ENCODE assay signal across 13 mouse cellular contexts in the genomic region with DNA sequence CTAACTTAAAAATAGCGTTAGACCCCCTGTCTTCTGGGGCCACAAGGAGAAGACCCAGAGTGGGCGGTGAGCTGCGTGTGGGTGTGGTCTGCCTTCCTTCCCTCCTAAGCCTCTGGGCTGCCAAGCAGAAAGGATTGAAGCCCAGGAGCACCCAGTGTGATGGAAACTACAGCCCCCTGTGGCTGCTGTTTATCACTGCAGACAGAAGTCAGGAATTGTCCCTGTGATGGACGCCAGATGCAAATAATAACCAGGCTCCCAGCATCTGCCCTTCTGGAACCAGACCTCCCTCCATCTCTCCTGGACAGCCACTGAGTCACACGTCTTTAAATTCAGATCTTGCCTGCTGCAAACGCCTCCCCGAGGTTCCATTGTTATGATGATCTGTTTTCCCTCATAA.
DNase-seq lines count a peak whose midpoint lies in the region; ATAC-seq and TF ChIP-seq lines count a peak whose summit lies in the region.
"Had no signal": no experiment of that assay in that cellular context is flagged by ENCODE, and none has a peak within 500 bp of the region (broad histone marks: within the 10 kb centered on the region; RNA-seq: fewer than 3 reads in every experiment).

No protein-coding gene starts in this region.

- no peaks in the 10 kb centered on the region for H3K9me3 ChIP-seq in embryonic facial prominence, embryonic 14.5 days (ENCODE audit: control insufficient read depth, low read length)
- H3K9me3 ChIP-seq: midbrain, embryonic 12.5 days had no signal

- DNase-seq in gastrocnemius, adult 2 months = no peak
- DNase-seq in gastrocnemius, postnatal 10 days = no peak
- DNase-seq in lung, adult 2 months = no peak
- DNase-seq in lung, adult 18-20 months = no peak
- DNase-seq in embryonic facial prominence, embryonic 14.5 days (ENCODE audit: low spot score) = no peak
- DNase-seq in splenic B cell, adult 2 months (ENCODE audit: low read depth, low spot score) = peak; percentile 27
- DNase-seq in right cerebral cortex, postnatal 36 days (ENCODE audit: low spot score in 2 of 2) = no peak
- DNase-seq in layer of hippocampus, adult 8-10 months (ENCODE audit: low spot score in 2 of 2) = no peak
- DNase-seq: cerebellum, adult 2 months; kidney, postnatal 10 days; thymus, adult 18-20 months had no signal

- H3K4me3 ChIP-seq in gastrocnemius, adult 2 months = no peak overlapping the region
- no peak overlapping the region for H3K4me3 ChIP-seq in lung, adult 2 months (replicated peaks; ENCODE audit: extremely low read depth, low read depth, low read length)
- H3K4me3 ChIP-seq in embryonic facial prominence, embryonic 14.5 days (ENCODE audit: low read depth, low read length) = no peak overlapping the region
- H3K4me3 ChIP-seq: midbrain, embryonic 12.5 days had no signal

- peak; percentile 28; the same call in 1 of the 2 replicates for TF ChIP-seq CTCF in gastrocnemius, adult 2 months (IDR thresholded peaks at IDR 0.05)
- TF ChIP-seq CTCF in lung, adult 2 months (IDR thresholded peaks at IDR 0.05; ENCODE audit: insufficient read depth, low read length) = peak; percentile 9; the same call in 1 of the 2 replicates

- H3K27ac ChIP-seq in gastrocnemius, adult 2 months = peak overlapping the region; percentile 35; the same call in 1 of the 2 replicates
- peak overlapping the region; percentile 56; the same call in 1 of the 2 replicates for H3K27ac ChIP-seq in embryonic facial prominence, embryonic 14.5 days (replicated peaks; ENCODE audit: low read depth, low read length)
- H3K27ac ChIP-seq: midbrain, embryonic 12.5 days had no signal

- no peak for TF ChIP-seq POLR2A in lung, adult 2 months (IDR thresholded peaks at IDR 0.05; ENCODE audit: borderline replicate concordance, extremely low read depth, low read depth, low read length)

- intact Hi-C loops in gastrocnemius, adult 2 months (cut with DNase I) = no loop called here

- H3K36me3 ChIP-seq in embryonic facial prominence, embryonic 14.5 days (ENCODE audit: control insufficient read depth, insufficient read depth, low read length) = peaks cover 17% of the 10 kb centered on the region
- H3K36me3 ChIP-seq in splenic B cell, adult 2 months (ENCODE audit: control insufficient read depth, insufficient read depth, low read length, poor library complexity, severe bottlenecking) = no peaks in the 10 kb centered on the region
- H3K36me3 ChIP-seq: midbrain, embryonic 12.5 days had no signal

- no peak overlapping the region for H3K4me2 ChIP-seq in embryonic facial prominence, embryonic 14.5 days (ENCODE audit: low read depth, low read length)
- H3K4me2 ChIP-seq: midbrain, embryonic 12.5 days had no signal

- 40% methylated on average over 7 of the region's 7 CpGs for WGBS in lung, adult 2 months
- 25% methylated on average over 7 of the region's 7 CpGs for WGBS in embryonic facial prominence, embryonic 14.5 days

- no peaks in the 10 kb centered on the region for H3K27me3 ChIP-seq in embryonic facial prominence, embryonic 14.5 days (replicated peaks; ENCODE audit: control insufficient read depth, insufficient read depth, low read length)
- H3K27me3 ChIP-seq in splenic B cell, adult 2 months (ENCODE audit: control insufficient read depth, insufficient read depth, low read length, poor library complexity, severe bottlenecking) = no peaks in the 10 kb centered on the region
- H3K27me3 ChIP-seq: midbrain, embryonic 12.5 days had no signal

- ATAC-seq in embryonic facial prominence, embryonic 14.5 days (ENCODE audit: low read depth) = no peak
- ATAC-seq: CD4-positive, CD25-positive, alpha-beta regulatory T cell, adult 4 months had no signal

- H3K9ac ChIP-seq in embryonic facial prominence, embryonic 14.5 days (ENCODE audit: low read depth, low read length) = no peak overlapping the region
- H3K9ac ChIP-seq: midbrain, embryonic 12.5 days had no signal

- H3K4me1 ChIP-seq in lung, adult 2 months (ENCODE audit: control insufficient read depth, insufficient read depth, low read length) = peaks cover 6% of the 10 kb centered on the region
- H3K4me1 ChIP-seq in embryonic facial prominence, embryonic 14.5 days (ENCODE audit: control insufficient read depth, insufficient read depth, low read length) = peaks cover 43% of the 10 kb centered on the region
- H3K4me1 ChIP-seq: midbrain, embryonic 12.5 days had no signal
